Mouse (Mus musculus) MEL (cell line): ENCODE results near the gene Fam81b.

Experiments
- CTCF ChIP-seq, 3 experiments: IDR thresholded peaks in 2 of 3; conservative IDR thresholded peaks in 1 of 3; 2 replicates each; pipeline ENCODE4 v1.5.1; 2011 to 2012; ENCODE audit warnings: low read length in 3 of 3, low read depth in 2 of 3, mild to moderate bottlenecking in 2 of 3, improper control_type of control experiment in 1 of 3, inconsistent platforms in 1 of 3, mixed read lengths in 1 of 3, moderate library complexity in 1 of 3; ENCODE audit not compliant: control insufficient read depth in 1 of 3, insufficient read depth in 1 of 3, poor library complexity in 1 of 3, severe bottlenecking in 1 of 3
- ZNF384 ChIP-seq: IDR thresholded peaks from 2 replicates; pipeline ENCODE4 v1.6.1; 2012; ENCODE audit warnings: low read depth, mild to moderate bottlenecking, inconsistent platforms, low read length, improper control_type of control experiment

- TF ChIP-seq ZNF384 (no peak), CTCF (IDR thresholded peaks at IDR 0.05 in 2 of 3, conservative IDR thresholded peaks at IDR 0.05 in 1 of 3; ENCODE audit: control insufficient read depth in 1 of 3, insufficient read depth in 1 of 3, low read depth in 2 of 3, low read length in 3 of 3, poor library complexity in 1 of 3, severe bottlenecking in 1 of 3) (no peak)
These were observed 114.6 kb downstream of the Fam81b start for GRCm38 (mm10) chr13:76190273-76190672.
